Mouse (Mus musculus) cerebellum, postnatal 36 days (tissue): ENCODE data around the gene Cutal.
"Not testable (repeated sequence)": the region's sequence is repeated elsewhere in the genome, so short reads cannot be mapped to it uniquely, and the experiment has no call there.

Source experiments
- DNase-seq, 2 experiments: peaks; one replicate each; pipeline ENCODE4 v3.0.0; 2021 to 2022; ENCODE audit warnings: mixed read lengths in 2 of 2

Cutal gene

DNA sequence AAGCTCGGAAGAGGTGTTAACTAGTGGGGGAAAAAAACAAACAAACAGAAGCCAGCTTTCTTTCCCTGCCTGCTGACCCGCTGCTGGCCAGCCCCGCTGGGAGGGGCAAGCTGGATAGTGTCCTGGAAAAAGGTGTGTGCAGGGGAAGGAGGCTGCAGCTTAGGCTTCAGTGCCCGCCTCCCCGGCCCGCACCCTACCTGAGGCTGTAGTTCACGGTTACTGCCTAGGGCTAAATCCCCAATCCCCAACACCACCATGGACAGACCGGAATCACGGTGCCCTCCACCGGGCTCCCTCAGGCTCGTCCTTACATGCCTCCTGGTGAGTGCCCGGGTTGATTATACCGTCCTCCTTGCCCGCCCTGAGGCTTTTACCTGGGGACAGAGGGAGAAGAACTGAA is at the start of gene Cutal:
TSS of gene Cutal (plus strand) at position 126 of the 400 bp plus-strand sequence.
- no peak for DNase-seq

DNA sequence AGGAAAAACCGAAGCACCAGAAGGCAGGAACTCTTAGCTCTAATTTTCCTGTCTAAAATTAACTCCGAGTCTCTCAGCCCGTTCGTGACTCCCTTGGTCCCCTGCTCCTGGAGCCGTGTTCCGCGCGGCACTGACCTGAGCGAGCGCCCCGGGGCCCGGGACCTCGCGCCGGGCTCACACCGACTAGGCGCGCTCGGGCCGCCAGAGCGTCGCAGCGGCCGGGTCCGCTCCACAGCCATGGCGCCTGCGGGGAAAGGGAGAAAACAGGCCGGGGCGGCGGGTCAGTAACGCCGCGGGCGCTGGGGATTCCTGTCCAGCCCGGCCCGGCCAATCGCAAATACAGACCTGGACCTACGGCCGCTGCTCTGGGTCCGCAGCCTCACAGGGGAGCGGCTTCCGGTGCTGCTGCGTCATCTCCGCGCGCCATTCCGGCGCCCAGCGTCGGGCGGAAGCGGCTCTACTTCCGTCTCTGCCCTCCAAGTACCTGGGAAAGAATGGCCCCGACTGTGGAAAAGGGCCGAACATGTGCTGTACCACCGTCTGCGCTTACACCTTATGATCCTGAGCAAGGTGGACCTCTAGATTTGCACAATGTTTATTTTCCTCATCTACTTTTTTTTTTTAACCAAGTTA is 48.3 kb upstream of the Cutal start, which contains the start of gene Fbxw2:
TSS of gene Fbxw2 (minus strand) at position 485 of the 633 bp plus-strand sequence.
- DNase-seq = peak; percentile 93 to 95

DNA sequence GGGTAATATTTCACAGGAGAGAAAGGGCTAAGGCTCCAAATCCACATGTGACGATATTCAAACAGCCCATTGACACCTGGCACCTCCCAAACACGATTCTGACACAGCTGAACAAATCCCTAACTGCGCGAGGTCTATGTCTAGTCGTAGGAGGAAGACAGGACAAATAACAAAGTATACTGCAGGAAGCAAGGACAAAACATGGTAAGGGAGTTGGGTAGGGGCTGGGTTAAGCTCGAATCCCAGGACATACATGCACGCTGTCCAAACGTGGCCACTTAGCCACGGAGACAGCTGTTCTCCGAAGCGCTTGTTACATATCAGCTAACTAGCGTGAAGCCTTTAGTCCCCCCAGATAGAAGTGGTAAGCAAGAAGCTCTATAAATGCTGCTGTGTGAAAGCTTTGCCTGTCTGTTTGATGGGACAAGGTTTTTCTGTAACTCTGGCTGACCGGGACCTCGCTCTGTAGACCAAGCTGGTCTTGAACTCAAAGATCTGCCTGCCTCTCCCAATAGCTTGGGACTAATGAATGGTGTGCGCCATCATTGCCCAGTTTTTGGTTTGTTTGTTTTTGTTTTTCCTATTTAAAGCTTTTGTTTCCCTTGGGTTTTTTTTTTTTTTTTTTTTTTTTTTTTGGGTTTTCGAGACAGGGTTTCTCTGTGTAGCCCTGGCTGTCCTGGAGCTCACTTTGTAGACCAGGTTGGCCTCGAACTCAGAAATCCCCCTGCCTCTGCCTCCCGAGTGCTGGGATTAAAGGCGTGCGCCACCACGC is 47.5 kb upstream of the Cutal start:
- no peak for DNase-seq

DNA sequence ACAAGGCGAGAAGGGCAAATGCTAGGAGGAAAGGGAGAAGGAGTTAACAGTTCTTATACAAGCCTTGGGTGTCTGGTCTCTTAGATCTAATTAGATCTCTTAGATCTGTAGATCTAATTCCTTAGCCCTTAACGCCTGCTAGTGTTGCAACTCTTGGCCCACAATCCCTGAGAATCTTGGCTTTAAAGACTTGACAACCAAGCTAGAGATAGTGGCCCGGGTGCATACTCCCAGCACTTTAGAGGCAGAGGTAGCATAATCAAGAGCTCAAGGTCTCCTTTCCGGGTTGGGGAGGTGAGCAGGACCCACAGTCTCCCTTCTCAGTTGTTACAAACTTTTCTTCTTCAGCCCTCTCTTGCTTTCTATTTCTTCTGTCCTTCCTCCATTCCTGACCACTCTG is 46.6 kb upstream of the Cutal start:
- DNase-seq = no peak

- DNase-seq = no peak
These were observed 46.2 kb upstream of the Cutal start for GRCm38 (mm10) chr2:34828026-34828425.

DNA sequence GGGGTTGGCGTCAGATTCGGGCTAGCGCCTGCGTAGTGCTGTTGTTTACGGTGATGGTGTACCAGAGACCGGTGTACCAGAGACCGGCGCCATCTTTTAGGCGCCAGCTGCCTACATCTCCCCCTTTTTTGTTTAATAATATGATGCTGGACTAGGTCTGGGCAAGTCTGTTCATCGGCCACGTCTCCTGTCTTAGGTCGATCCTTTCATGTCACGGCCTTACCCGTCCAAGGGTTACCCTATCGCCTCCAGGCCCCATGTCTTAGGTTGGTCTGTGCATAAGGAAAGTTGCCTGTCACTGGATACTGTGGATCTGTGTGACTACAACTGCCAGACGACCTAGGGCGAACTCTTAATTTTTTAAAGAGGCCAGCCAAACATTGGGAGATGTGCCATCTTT is 44.1 kb upstream of the Cutal start:
- not testable (repeated sequence) for DNase-seq

- DNase-seq = not testable (repeated sequence)
These were observed 41.3 kb upstream of the Cutal start, which contains the start of gene Gm34653 for GRCm38 (mm10) chr2:34832766-34833457. Gene Gm34653, plus strand, starts transcription at chr2:34833007.

DNA sequence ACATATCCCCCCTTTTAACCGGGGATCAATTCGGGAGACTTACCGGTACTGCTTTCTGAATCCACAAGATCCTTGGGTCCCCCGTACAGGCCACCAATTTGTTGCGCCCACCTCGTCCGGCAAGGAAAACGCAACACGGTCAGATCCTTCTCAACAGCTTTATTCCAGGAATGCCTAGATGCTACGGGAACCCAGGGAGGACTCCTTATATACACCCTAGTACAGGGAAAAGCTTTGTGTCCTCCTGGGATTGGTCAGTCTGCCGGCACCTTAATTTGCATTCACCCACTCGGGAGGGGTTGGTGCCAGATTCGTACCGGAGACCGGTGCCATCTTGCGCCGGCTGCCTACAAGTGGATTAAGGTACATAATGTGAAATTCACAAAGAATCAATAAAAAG is 40.6 kb upstream of the Cutal start:
- no peak for DNase-seq

- DNase-seq = no peak
These were observed 38.5 kb upstream of the Cutal start for GRCm38 (mm10) chr2:34835669-34836068.

DNA sequence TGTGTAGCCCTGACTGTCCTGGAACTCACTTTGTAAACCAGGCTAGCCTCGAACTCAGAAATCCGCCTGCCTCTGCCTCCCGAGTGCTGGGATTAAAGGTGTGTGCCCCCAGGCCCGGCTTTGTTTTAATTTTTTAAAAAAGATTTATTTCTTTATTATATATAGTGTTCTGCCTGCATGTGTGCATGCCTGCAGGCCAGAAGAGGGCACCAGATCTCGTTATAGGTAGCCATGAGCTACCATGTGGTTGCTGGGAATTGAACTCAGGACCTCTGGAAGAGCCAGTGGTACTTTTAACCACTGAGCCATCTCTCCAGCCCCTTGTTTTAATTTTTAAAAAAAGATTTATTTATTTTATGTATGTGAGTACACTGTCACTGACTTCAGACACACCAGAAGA is 34.1 kb upstream of the Cutal start:
- DNase-seq = not testable (repeated sequence)

DNA sequence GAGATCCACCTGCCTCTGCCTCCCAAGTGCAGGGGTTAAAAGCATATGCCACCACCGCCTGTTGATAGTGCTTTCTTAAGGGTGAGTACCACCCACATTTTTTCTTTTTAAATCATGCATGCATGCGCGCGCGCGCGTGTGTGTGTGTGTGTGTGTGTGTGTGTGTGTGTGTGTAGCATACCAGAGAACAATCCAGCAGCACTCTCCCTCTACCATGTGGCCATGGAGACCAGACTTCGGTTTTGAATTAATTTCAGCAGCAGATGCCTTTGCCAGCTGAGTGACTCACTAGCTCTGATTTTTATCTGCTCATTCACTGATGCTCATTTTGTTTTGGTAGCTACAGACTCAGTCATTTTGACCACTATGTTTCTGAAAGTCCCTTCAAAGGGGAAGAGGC is 32.5 kb upstream of the Cutal start:
- no peak for DNase-seq

GRCm38 (mm10) chr2:34843211-34843939 is 30.8 kb upstream of the Cutal start:
- DNase-seq = no peak

GRCm38 (mm10) chr2:34847702-34848101 is 26.5 kb upstream of the Cutal start:
- DNase-seq = no peak

DNA sequence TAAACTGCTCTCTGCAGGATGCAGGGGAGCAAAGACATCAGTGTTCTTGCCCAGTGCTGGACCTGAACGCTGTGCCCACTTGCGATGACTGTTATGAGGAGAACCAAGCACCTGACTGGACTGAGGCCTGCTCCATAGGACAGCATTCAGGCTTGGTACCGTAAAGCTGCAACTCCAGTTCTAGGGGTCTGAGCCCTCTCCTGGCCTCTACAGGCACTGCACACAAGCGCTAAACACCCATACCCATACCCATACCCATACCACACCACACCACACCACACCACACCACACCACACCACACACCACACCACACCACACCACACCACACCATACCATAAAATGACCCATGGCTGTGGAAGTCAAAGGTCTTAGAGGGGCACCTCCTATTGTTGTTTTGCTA is 18.9 kb upstream of the Cutal start:
- DNase-seq = no peak

- DNase-seq = no peak
These were observed 16.5 kb upstream of the Cutal start for GRCm38 (mm10) chr2:34857728-34858127.

- DNase-seq = no peak
These were observed 4.5 kb upstream of the Cutal start for GRCm38 (mm10) chr2:34869680-34870079.

GRCm38 (mm10) chr2:34870520-34871474 is 3.4 kb upstream of the Cutal start:
- DNase-seq = peak; percentile 89 to 90

- DNase-seq = no peak
These were observed 685 bp downstream of the Cutal start, which contains the start of gene Psmd5 for GRCm38 (mm10) chr2:34874816-34875345. Gene Psmd5, minus strand, starts transcription at chr2:34874968.

DNA sequence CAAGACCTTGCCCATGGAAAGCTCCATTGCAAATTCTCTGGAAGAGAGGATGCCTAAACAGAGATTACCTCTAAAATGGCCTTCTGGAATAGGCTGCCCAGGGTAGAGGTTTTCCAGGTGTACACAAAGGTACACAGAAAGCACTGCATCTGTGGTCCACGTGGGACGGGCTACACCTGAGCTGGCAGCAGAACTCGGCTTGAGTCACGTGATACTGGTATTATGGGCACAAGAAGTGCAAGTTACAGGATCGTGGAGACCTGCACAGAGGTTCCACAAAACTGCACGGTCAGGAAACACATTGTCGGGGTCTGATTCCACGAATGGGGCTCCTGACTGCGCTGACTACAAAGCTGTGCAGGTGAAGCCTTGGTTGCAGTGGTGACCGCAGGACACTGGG is 5.9 kb downstream of the Cutal start:
- no peak for DNase-seq

GRCm38 (mm10) chr2:34882757-34883156 is 8.6 kb downstream of the Cutal start:
- DNase-seq = no peak

DNA sequence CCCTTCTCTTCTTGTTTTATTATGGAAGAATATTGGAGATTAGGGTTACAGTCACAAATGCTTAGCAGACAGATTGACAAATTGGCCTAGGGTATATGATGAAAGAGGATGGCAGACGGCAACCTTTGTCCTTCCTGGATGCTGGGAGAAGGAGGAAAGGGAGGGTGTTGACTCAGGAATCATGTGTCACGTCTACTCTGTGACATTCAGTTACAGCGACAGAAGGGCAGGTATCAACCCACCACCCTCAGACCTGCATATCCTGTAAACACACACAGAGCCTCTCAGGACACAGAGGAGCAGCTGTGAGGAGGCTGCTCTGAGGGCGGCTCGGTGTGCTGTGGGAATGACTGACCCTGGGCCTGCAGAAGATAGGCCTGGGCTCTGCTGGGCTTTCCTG is 9.0 kb downstream of the Cutal start:
- DNase-seq = no peak
